Mouse (Mus musculus): ENCODE measurements around the gene Zfp729b. TPM values are rescaled to one million over a fixed set of nuclear protein-coding genes. Genes with fewer than 3 reads are reported as not detected.
A peak's percentile ranks its signal among the peaks of the same experiment; 100 is the strongest.

The Zfp729b gene
- polyA plus RNA-seq (2016; fragmentation: Nextera tagmentation; extraction: Ambion mirVana) = 2.2 and 3.5 TPM in 2 replicates

DNA sequence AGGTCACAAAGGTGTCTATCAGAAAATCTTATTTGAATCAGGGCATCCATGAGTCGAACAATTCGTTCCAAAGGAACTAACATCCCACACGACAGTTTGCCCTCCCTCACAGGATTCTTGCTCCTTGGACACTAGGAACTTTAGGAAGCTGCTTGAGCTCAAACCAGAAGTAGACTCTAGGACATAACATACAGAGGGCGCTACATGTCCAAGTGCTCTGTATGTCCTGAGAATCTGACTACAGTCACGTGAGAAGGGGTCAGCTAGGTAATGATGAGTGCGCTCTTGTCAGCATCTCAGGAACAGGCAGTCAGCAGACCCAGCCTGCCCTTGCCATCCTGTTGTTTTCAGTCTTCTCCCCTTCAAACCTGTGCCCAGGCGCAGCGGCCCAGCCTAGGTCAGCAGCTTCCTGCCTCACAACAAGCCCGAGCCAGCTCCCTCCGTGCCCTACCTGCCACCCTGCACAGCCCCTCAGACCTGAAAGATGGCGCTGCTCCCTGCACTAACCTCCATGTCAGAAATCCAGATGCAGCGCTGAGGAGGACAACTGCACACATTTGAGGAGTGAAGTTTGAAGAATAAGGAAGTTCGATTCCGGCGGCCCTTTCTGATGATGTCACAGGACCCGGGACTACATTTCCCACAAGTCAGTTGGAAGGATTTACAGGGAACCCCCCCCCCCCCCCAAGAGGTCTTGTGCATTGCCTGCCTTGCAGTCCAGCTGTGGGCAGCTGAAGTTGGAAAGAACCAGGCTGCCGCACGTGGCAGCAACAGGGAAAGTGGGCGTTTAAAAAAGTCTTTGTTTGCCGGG is at the start of gene Zfp729b:
Gene Zfp729b (minus strand): TSS at position 642 of the 811 bp plus-strand sequence.
- peaks cover 8% of the 10 kb centered on the region for H3K4me1 ChIP-seq (replicated peaks)

DNA sequence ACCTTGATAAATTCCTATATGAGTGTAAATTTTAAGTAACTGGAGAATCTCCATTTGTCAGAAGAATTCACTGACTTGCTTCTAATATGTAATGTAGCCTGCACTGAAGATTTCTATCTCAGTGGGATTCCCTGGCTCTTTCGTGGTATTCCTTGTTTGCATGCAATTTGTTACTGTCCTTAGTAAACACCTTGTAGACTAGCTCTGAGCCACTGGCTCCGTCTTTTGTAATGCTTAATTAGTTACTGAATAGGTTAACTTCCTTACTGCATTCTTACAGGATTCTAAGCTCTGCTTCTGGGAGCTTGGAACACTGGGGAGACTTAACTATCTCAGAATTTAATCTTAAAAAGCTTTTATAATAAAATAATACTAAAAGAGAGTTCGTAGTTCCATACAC is 43.0 kb upstream of the Zfp729b start:
- WGBS = 55% methylated on average over 3 of the region's 3 CpGs
- 0 out of 2 replicates have a peak, but pooled peaks cover 2% of the 10 kb centered on the region for H3K9me3 ChIP-seq
- H3K27me3 ChIP-seq (ENCODE audit: insufficient read depth, poor library complexity, severe bottlenecking) = no peaks in the 10 kb centered on the region

More for the DNA sequence above, at the start of gene Zfp729b:
- Histone ChIP-seq H3K27me3 (ENCODE audit: insufficient read depth, poor library complexity, severe bottlenecking) (no peaks in the 10 kb centered on the region), H3K36me3 (peaks cover 2% of the 10 kb centered on the region; the same call in 1 of the 2 replicates), H3K9me3 (peaks cover 11% of the 10 kb centered on the region), H3K4me3 (peak within 1 kb of the TSS; percentile 74), H3K27ac (peak within 1 kb of the TSS; percentile 86)
- 3% methylated on average over 20 of the region's 20 CpGs for WGBS
- DNase-seq (ENCODE audit: low spot score) = peak; percentile 89

DNA sequence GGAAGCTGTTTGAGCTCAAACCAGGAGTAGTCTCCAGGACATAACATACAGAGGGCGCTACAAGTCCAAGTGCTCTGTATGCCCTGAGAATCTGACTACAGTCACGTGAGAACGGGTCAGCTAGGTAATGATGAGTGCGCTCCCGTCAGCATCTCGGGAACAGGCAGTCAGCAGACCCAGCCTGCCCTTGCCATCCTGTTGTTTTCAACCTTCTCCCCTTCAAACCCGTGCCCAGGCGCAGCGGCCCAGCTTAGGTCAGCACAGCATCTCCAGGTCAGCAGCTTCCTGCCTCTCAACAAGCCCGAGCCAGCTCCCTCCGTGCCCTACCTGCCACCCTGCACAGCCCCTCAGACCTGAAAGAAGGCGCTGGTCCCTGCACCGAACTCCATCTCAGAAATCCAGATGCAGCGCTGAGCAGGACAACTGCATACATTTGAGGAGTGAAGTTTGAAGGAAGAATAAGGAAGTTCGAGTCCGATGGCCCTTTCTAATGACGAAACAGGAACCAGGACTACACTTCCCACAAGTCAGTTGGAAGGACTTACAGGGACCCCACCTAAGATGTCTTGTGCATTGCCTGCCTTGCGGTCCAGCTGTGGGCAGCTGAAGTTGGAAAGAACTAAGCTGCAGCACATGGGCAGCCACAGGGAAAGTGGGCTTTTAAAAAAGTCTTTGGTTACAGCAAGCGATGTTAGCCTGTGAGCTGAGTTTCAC is 27.9 kb upstream of the Zfp729b start, which contains the start of the genes Gm49345 and Zfp729a:
Gene Gm49345 (minus strand): TSS at position 476 of the 714 bp plus-strand sequence.
Gene Zfp729a (minus strand): TSS at position 498 of the 714 bp plus-strand sequence.
- DNase-seq (ENCODE audit: low spot score) = peak; percentile 82
- WGBS = under 1% methylated on average over 19 of the region's 19 CpGs
- no peaks in the 10 kb centered on the region for H3K27me3 ChIP-seq (ENCODE audit: insufficient read depth, poor library complexity, severe bottlenecking)
- H3K4me1 ChIP-seq (replicated peaks) = peaks cover 4% of the 10 kb centered on the region
- H3K4me3 ChIP-seq = peak within 1 kb of the TSS; percentile 83
- H3K9me3 ChIP-seq = no peaks in the 10 kb centered on the region
- H3K27ac ChIP-seq = peak within 1 kb of the TSS; percentile 88
- no peaks in the 10 kb centered on the region for H3K36me3 ChIP-seq

More for the DNA sequence above, 43.0 kb upstream of the Zfp729b start:
- Histone ChIP-seq H3K36me3 (no peaks in the 10 kb centered on the region), H3K4me1 (replicated peaks) (no peaks in the 10 kb centered on the region), H3K27ac (no peak overlapping the region), H3K4me3 (no peak overlapping the region)
- no peak for DNase-seq (ENCODE audit: low spot score)

DNA sequence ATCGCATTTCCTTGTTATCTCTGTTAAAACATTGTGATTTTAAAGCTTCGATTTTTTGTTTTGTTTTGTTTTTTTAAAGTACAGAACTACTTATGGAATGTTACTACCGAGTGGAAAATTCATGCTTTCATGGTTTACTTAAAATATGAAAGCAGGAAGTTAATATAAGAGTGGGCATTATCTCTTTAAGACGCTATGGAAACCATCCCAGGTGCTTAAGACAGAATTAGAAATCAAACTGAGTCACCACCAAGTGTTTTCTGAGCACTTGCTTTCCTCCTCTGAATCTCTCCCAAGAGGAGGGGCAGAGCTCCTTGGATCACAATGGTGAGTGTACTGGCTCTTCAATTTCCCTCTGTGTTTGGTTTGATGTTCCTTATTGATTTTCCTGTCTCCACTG is 601 bp upstream of the Zfp729b start:
- Histone ChIP-seq H3K4me1 (replicated peaks) (peaks cover 8% of the 10 kb centered on the region), H3K36me3 (peaks cover 6% of the 10 kb centered on the region; the same call in 1 of the 2 replicates), H3K4me3 (no peak overlapping the region), H3K9me3 (peaks cover 11% of the 10 kb centered on the region), H3K27me3 (ENCODE audit: insufficient read depth, poor library complexity, severe bottlenecking) (no peaks in the 10 kb centered on the region), H3K27ac (no peak overlapping the region)
- WGBS = 90% methylated on average over 4 of the region's 4 CpGs
- DNase-seq (ENCODE audit: low spot score) = no peak

DNA sequence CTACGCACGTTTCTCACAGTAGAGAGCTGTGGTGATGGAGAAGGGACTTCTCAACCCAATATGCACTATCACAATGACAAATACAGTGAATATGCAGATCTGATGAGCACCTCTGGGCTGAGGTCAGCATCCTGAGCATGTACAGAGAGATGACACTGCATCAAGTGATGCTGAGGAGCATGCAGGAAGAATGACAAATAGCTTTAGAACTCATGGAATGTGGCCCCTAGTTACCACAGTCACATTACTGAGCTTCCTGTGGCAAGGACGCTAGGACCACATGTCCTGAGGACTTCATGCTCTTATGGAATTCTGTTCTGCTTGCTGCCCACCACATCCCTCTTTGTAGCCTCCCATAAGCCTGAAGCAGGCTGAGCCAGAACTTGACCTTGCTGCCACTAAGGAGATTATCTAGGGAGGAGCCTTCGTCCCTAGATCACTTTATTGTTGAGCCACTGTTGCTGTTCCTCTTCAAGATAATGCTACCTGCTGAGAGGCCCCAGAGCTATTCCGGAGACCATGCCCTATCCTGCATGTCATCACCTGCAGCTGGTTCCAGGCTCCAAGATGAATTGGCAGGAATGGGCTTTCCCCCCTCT is 36.8 kb downstream of the Zfp729b start:
- H3K36me3 ChIP-seq = no peaks in the 10 kb centered on the region
- H3K4me1 ChIP-seq (replicated peaks) = no peaks in the 10 kb centered on the region
- DNase-seq (ENCODE audit: low spot score) = no peak
- no peak overlapping the region for H3K4me3 ChIP-seq
- H3K9me3 ChIP-seq = no peaks in the 10 kb centered on the region
- WGBS = 75% methylated on average over 5 of the region's 5 CpGs
- no peak overlapping the region for H3K27ac ChIP-seq
- no peaks in the 10 kb centered on the region for H3K27me3 ChIP-seq (ENCODE audit: insufficient read depth, poor library complexity, severe bottlenecking)

DNA sequence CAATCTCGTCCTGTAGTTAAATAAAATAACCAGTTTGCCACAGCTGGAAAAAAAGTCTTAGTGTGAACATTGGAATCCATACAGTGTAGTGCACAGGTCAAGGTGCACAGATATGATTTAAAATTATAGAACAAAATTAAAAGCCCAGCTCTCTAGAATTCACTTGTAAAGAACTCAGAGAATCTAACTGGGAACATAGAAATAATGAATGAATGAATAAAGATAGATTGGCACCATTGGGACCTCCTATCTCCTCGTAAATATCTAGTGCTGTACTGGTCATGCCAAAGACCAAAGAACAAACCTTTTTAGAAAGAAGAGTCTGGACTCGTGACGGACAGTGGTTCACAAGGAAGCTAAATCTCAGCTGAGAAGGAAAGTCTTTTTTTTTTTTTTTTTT is 55.8 kb downstream of the Zfp729b start, which contains the start of gene Zfp748:
Gene Zfp748 (minus strand): TSS at position 101 of the 400 bp plus-strand sequence.
- Histone ChIP-seq H3K4me3 (peak within 1 kb of the TSS; percentile 91), H3K36me3 (peaks cover 9% of the 10 kb centered on the region), H3K4me1 (replicated peaks) (peaks cover 13% of the 10 kb centered on the region), H3K27ac (peak within 1 kb of the TSS; percentile 97), H3K27me3 (ENCODE audit: insufficient read depth, poor library complexity, severe bottlenecking) (no peaks in the 10 kb centered on the region), H3K9me3 (no peaks in the 10 kb centered on the region)
- WGBS = 84% methylated on average over 4 of the region's 4 CpGs
- DNase-seq (ENCODE audit: low spot score) = no peak

DNA sequence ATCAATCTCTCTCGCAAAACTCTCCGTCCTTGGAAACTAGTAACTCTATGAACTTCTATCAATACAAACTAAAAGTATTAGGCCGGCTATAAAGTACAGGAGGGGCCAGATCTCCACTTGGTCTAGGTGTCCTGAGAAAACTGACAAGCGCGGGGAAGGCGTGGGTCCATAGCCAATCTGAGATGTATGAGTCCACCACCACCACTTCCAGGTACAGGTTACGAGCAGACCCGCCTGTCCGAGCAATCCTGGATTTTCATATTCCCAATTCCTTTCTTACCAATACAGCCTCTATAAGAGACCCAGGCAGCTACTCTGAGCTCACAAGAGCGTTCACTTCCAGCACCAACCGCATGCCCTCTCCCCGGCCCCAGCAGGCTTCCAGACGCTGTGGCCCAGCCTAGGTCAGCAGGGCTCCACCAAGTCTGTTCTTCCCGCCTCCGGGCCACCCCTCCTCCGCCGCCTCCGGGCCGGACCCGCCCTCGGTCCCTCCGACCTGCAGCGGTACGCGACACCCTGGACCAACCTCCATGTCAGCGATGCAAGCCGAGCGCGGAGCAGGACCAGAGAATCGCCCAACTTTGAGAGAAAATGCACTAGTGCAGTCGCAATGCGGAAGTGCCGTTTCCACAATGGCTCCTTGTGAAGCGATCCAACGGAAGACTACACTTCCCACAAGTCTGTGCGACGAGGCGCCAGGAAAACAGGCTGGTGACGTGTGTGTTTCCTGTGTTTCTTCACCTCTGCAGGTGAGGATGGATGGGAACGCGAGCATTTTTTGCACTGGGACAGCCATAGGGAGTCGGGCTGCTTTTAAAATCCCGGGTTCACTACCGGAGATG is 56.8 kb downstream of the Zfp729b start:
- Histone ChIP-seq H3K27me3 (ENCODE audit: insufficient read depth, poor library complexity, severe bottlenecking) (no peaks in the 10 kb centered on the region), H3K4me3 (peak overlapping the region; percentile 91), H3K27ac (peak overlapping the region; percentile 97), H3K36me3 (peaks cover 9% of the 10 kb centered on the region), H3K4me1 (replicated peaks) (peaks cover 13% of the 10 kb centered on the region), H3K9me3 (no peaks in the 10 kb centered on the region)
- peak; percentile 87 for DNase-seq (ENCODE audit: low spot score)
- 1% methylated on average over 44 of the region's 44 CpGs for WGBS

DNA sequence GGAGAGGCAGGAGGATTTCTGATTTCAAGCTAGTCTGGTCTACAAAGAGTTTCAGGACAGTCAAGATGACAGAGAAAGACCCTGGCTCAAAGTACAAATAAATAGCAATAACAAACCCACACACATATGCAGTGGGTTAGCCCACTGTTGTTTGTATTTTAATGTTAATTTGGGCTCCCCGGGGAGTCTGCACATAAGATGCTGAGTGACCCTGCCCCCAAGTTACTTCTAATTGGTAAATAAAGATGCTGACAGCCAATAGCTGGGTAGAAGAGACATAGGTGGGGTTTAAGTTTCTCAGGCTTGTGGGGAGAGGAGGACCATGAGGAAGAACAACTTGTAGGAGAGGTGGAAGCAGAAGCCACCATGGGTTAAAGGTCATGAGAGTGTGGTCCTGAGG is 63.6 kb downstream of the Zfp729b start:
- H3K27me3 ChIP-seq (ENCODE audit: insufficient read depth, poor library complexity, severe bottlenecking) = no peaks in the 10 kb centered on the region
- peaks cover 66% of the 10 kb centered on the region for H3K36me3 ChIP-seq
- no peak for DNase-seq (ENCODE audit: low spot score)
- no peak overlapping the region for H3K4me3 ChIP-seq
- H3K4me1 ChIP-seq (replicated peaks) = no peaks in the 10 kb centered on the region
- 83% methylated on average over 1 of the region's 1 CpGs for WGBS
- no peak overlapping the region for H3K27ac ChIP-seq
- H3K9me3 ChIP-seq = peaks cover 12% of the 10 kb centered on the region

Other genes starting within 250 kb of the Zfp729b start
- not detected in 2 replicates for gene Gm28044, start 249.2 kb downstream of the Zfp729b start, polyA plus RNA-seq (2016; fragmentation: Nextera tagmentation; extraction: Ambion mirVana)
- 0.68 and 0.69 TPM in 2 replicates for gene Zfp953, start 249.1 kb downstream of the Zfp729b start, polyA plus RNA-seq (2016; fragmentation: Nextera tagmentation; extraction: Ambion mirVana)
- not detected in 2 replicates for gene Gm28041, start 234.0 kb downstream of the Zfp729b start, polyA plus RNA-seq (2016; fragmentation: Nextera tagmentation; extraction: Ambion mirVana)
- gene Zfp456, start 233.9 kb downstream of the Zfp729b start, polyA plus RNA-seq (2016; fragmentation: Nextera tagmentation; extraction: Ambion mirVana) = 0.73 and 0.93 TPM in 2 replicates
- 3.7 and 5.9 TPM in 2 replicates for gene Zfp429, start 209.9 kb downstream of the Zfp729b start, polyA plus RNA-seq (2016; fragmentation: Nextera tagmentation; extraction: Ambion mirVana)
- 0.92 and 1.7 TPM in 2 replicates for gene Zfp459, start 188.3 kb downstream of the Zfp729b start, polyA plus RNA-seq (2016; fragmentation: Nextera tagmentation; extraction: Ambion mirVana)
- 5.7 and 7.2 TPM in 2 replicates for gene Zfp874a, start 158.1 kb downstream of the Zfp729b start, polyA plus RNA-seq (2016; fragmentation: Nextera tagmentation; extraction: Ambion mirVana)
- 1.4 and 1.5 TPM in 2 replicates for gene Zfp874b, start 125.4 kb downstream of the Zfp729b start, polyA plus RNA-seq (2016; fragmentation: Nextera tagmentation; extraction: Ambion mirVana)
- 12.9 and 14.2 TPM in 2 replicates for gene Zfp58, start 109.2 kb downstream of the Zfp729b start, polyA plus RNA-seq (2016; fragmentation: Nextera tagmentation; extraction: Ambion mirVana)
- not detected in 2 replicates for gene Gm26965, start 83.6 kb downstream of the Zfp729b start, polyA plus RNA-seq (2016; fragmentation: Nextera tagmentation; extraction: Ambion mirVana)
- 26.5 and 26.6 TPM in 2 replicates for gene Zfp87, start 83.5 kb downstream of the Zfp729b start, polyA plus RNA-seq (2016; fragmentation: Nextera tagmentation; extraction: Ambion mirVana)
- gene Zfp748, start 55.9 kb downstream of the Zfp729b start, polyA plus RNA-seq (2016; fragmentation: Nextera tagmentation; extraction: Ambion mirVana) = 15.1 and 15.4 TPM in 2 replicates
- gene Gm49345, start 28.1 kb upstream of the Zfp729b start, polyA plus RNA-seq (2016; fragmentation: Nextera tagmentation; extraction: Ambion mirVana) = not detected in 2 replicates
- gene Zfp729a, start 28.1 kb upstream of the Zfp729b start, polyA plus RNA-seq (2016; fragmentation: Nextera tagmentation; extraction: Ambion mirVana) = 1.5 and 2.2 TPM in 2 replicates
- gene Zfp738, start 77.4 kb upstream of the Zfp729b start, polyA plus RNA-seq (2016; fragmentation: Nextera tagmentation; extraction: Ambion mirVana) = 9.0 and 11.8 TPM in 2 replicates
- 5.0 and 6.0 TPM in 2 replicates for gene Zfp65, start 119.5 kb upstream of the Zfp729b start, polyA plus RNA-seq (2016; fragmentation: Nextera tagmentation; extraction: Ambion mirVana)
- 4.5 and 4.6 TPM in 2 replicates for gene Zfp85, start 145.5 kb upstream of the Zfp729b start, polyA plus RNA-seq (2016; fragmentation: Nextera tagmentation; extraction: Ambion mirVana)
- 2.1 and 3.0 TPM in 2 replicates for gene Zfp493, start 170.0 kb upstream of the Zfp729b start, polyA plus RNA-seq (2016; fragmentation: Nextera tagmentation; extraction: Ambion mirVana)
- 5.4 and 6.4 TPM in 2 replicates for gene Zfp273, start 204.0 kb upstream of the Zfp729b start, polyA plus RNA-seq (2016; fragmentation: Nextera tagmentation; extraction: Ambion mirVana)
- 1.6 and 2.2 TPM in 2 replicates for gene Gm10037, start 221.4 kb upstream of the Zfp729b start, polyA plus RNA-seq (2016; fragmentation: Nextera tagmentation; extraction: Ambion mirVana)